Mouse (Mus musculus) CH12.LX (cell line): ENCODE measurements around the gene Rhpn2.

Source experiments
- CTCF ChIP-seq, 2 experiments: IDR thresholded peaks in 1 of 2; conservative IDR thresholded peaks in 1 of 2; 2 replicates each; pipeline ENCODE4 v1.5.1; 2011 to 2012; ENCODE audit warnings: low read depth in 2 of 2, low read length in 2 of 2, improper control_type of control experiment in 1 of 2, inconsistent platforms in 1 of 2, mild to moderate bottlenecking in 1 of 2, moderate library complexity in 1 of 2
- MAX ChIP-seq: IDR thresholded peaks from 2 replicates; pipeline ENCODE4 v1.6.1; 2011; ENCODE audit warnings: low read length, improper control_type of control experiment
- SIN3A ChIP-seq: IDR thresholded peaks from 2 replicates; pipeline ENCODE4 v1.6.1; 2012; ENCODE audit warnings: low read length, improper control_type of control experiment, inconsistent platforms

GRCm38 (mm10) chr7:35347918-35348700 lies 14.1 kb downstream of the Rhpn2 start:
- TF ChIP-seq SIN3A (no peak), MAX (no peak), CTCF (conservative IDR thresholded peaks at IDR 0.05 in 1 of 2, IDR thresholded peaks at IDR 0.05 in 1 of 2; ENCODE audit: low read depth in 2 of 2, low read length in 2 of 2) (no peak)
